Mouse (Mus musculus): ENCODE measurements around the gene Vps41. TPM values are rescaled to one million over a fixed set of nuclear protein-coding genes. Genes with fewer than 3 reads are reported as not detected.
A peak's percentile ranks its signal among the peaks of the same experiment; 100 is the strongest.

The Vps41 gene
- polyA plus RNA-seq, 1 experiment from 2014 or later, result 46.9 TPM

- no peaks in the 10 kb centered on the region for H3K9me3 ChIP-seq (replicated peaks; ENCODE audit: control insufficient read depth, low read length)
- no peaks in the 10 kb centered on the region for H3K27me3 ChIP-seq (ENCODE audit: control insufficient read depth, insufficient read depth, low read length)
- H3K27ac ChIP-seq (ENCODE audit: low read length), result no peak overlapping the region
- no peak overlapping the region for H3K4me2 ChIP-seq (ENCODE audit: low read depth, low read length)
- H3K4me3 ChIP-seq (ENCODE audit: low read length), result no peak overlapping the region
- H3K4me1 ChIP-seq (ENCODE audit: control insufficient read depth, insufficient read depth, low read length), result no peaks in the 10 kb centered on the region
- peaks cover 3% of the 10 kb centered on the region; the same call in 1 of the 2 replicates for H3K36me3 ChIP-seq (ENCODE audit: control insufficient read depth, insufficient read depth)
- no peak overlapping the region for H3K9ac ChIP-seq (ENCODE audit: low read length)
- 91% methylated on average over 5 of the region's 5 CpGs for WGBS
- ATAC-seq (replicated peaks; ENCODE audit: extremely low read depth, insufficient read depth, low FRiP score), result no peak
These were observed 151.7 kb downstream of the Vps41 start for GRCm38 (mm10) chr13:18868825-18869224.

DNA sequence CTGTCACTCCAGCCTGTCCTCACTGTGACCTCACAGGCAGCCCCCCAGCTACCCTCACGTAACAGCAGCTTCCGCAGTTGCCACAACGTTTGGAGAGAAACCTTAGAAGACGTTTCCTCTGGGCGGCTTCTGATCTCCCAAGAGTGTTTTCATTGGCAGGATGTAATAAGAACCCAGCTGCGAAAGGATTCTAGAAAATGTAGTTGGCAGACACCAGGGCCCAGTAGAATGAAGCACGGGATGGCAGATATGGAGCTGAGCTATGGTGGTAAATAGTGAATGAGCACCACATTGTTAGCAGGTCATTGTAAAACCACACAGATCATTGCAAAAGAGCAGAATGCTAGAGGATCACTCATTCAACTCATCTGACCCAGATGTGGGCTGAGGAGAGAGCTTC lies 158.2 kb downstream of the Vps41 start:
- ATAC-seq (replicated peaks; ENCODE audit: extremely low read depth, insufficient read depth, low FRiP score), result no peak

GRCm38 (mm10) chr13:18892910-18893309 lies 175.8 kb downstream of the Vps41 start:
- ATAC-seq (replicated peaks; ENCODE audit: extremely low read depth, insufficient read depth, low FRiP score), result 0 out of 2 replicates have a peak, but pooled peaks have one; percentile 58
- Histone ChIP-seq H3K27me3 (ENCODE audit: control insufficient read depth, insufficient read depth, low read length) (no peaks in the 10 kb centered on the region), H3K36me3 (ENCODE audit: control insufficient read depth, insufficient read depth) (no peaks in the 10 kb centered on the region), H3K27ac (ENCODE audit: low read length) (no peak overlapping the region), H3K9ac (ENCODE audit: low read length) (no peak overlapping the region), H3K4me1 (ENCODE audit: control insufficient read depth, insufficient read depth, low read length) (no peaks in the 10 kb centered on the region; the same call in 1 of the 2 replicates), H3K4me2 (ENCODE audit: low read depth, low read length) (no peak overlapping the region), H3K4me3 (ENCODE audit: low read length) (no peak overlapping the region), H3K9me3 (replicated peaks; ENCODE audit: control insufficient read depth, low read length) (no peaks in the 10 kb centered on the region)
- 35% methylated on average over 9 of the region's 9 CpGs for WGBS

More for the DNA sequence above, 158.2 kb downstream of the Vps41 start:
- Histone ChIP-seq H3K4me1 (ENCODE audit: control insufficient read depth, insufficient read depth, low read length) (no peaks in the 10 kb centered on the region), H3K27me3 (ENCODE audit: control insufficient read depth, insufficient read depth, low read length) (no peaks in the 10 kb centered on the region), H3K4me3 (ENCODE audit: low read length) (no peak overlapping the region), H3K9me3 (replicated peaks; ENCODE audit: control insufficient read depth, low read length) (no peaks in the 10 kb centered on the region), H3K36me3 (ENCODE audit: control insufficient read depth, insufficient read depth) (no peaks in the 10 kb centered on the region), H3K9ac (ENCODE audit: low read length) (no peak overlapping the region), H3K27ac (ENCODE audit: low read length) (no peak overlapping the region), H3K4me2 (ENCODE audit: low read depth, low read length) (no peak overlapping the region)
- WGBS, result 41% methylated on average over 7 of the region's 7 CpGs

DNA sequence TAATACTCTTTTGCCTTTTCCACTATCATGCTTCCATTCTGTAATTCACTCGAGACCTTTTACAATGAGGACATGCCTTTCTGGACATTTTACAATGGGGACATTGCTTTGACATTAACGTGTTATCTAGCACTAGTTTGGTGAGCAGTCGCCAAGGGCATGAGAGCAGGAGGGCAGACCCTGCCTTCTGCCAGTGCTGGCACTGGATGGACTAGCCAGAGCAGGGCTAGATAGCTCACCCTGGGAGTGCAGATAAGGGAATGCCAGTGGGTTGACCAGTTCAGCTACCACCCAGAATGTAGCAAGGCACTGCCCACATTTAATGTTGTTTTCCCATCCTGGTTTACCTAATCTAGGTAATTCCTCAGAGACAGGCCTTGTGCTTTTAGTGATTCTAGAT lies 179.7 kb downstream of the Vps41 start:
- H3K4me2 ChIP-seq (ENCODE audit: low read depth, low read length), result no peak overlapping the region
- 50% methylated on average over 3 of the region's 3 CpGs for WGBS
- ATAC-seq (replicated peaks; ENCODE audit: extremely low read depth, insufficient read depth, low FRiP score), result no peak
- H3K36me3 ChIP-seq (ENCODE audit: control insufficient read depth, insufficient read depth), result no peaks in the 10 kb centered on the region
- no peaks in the 10 kb centered on the region for H3K27me3 ChIP-seq (ENCODE audit: control insufficient read depth, insufficient read depth, low read length)
- no peaks in the 10 kb centered on the region for H3K9me3 ChIP-seq (replicated peaks; ENCODE audit: control insufficient read depth, low read length)
- no peak overlapping the region for H3K9ac ChIP-seq (ENCODE audit: low read length)
- no peak overlapping the region for H3K4me3 ChIP-seq (ENCODE audit: low read length)
- no peaks in the 10 kb centered on the region; the same call in 1 of the 2 replicates for H3K4me1 ChIP-seq (ENCODE audit: control insufficient read depth, insufficient read depth, low read length)
- H3K27ac ChIP-seq (ENCODE audit: low read length), result no peak overlapping the region

GRCm38 (mm10) chr13:18903623-18904022 lies 186.5 kb downstream of the Vps41 start:
- H3K27me3 ChIP-seq (ENCODE audit: control insufficient read depth, insufficient read depth, low read length), result no peaks in the 10 kb centered on the region
- H3K36me3 ChIP-seq (ENCODE audit: control insufficient read depth, insufficient read depth), result no peaks in the 10 kb centered on the region
- no peaks in the 10 kb centered on the region for H3K4me1 ChIP-seq (ENCODE audit: control insufficient read depth, insufficient read depth, low read length)
- H3K9ac ChIP-seq (ENCODE audit: low read length), result no peak overlapping the region
- H3K4me3 ChIP-seq (ENCODE audit: low read length), result no peak overlapping the region
- H3K4me2 ChIP-seq (ENCODE audit: low read depth, low read length), result no peak overlapping the region
- 80% methylated on average over 6 of the region's 6 CpGs for WGBS
- no peak for ATAC-seq (replicated peaks; ENCODE audit: extremely low read depth, insufficient read depth, low FRiP score)
- no peaks in the 10 kb centered on the region for H3K9me3 ChIP-seq (replicated peaks; ENCODE audit: control insufficient read depth, low read length)
- H3K27ac ChIP-seq (ENCODE audit: low read length), result no peak overlapping the region

DNA sequence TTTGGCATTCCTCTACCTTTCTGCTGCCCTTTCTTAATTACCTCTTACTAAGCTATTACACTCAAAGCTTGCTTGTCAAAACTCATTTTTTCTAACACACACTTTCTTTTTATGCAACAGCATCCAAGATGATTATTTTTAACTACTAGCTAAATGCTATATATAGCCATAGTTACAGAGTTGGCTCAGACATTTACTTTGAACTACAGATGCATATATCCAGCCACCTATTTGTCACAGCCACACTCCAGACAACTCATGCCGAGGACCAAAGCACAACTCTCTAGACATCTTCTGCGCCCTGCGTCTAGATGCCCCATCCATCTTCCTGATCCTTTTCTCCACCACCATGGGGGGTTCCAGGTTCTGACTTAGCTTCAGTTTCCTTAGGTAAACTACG lies 197.7 kb downstream of the Vps41 start:
- no peaks in the 10 kb centered on the region for H3K27me3 ChIP-seq (ENCODE audit: control insufficient read depth, insufficient read depth, low read length)
- H3K36me3 ChIP-seq (ENCODE audit: control insufficient read depth, insufficient read depth), result no peaks in the 10 kb centered on the region
- H3K9ac ChIP-seq (ENCODE audit: low read length), result no peak overlapping the region
- no peak for ATAC-seq (replicated peaks; ENCODE audit: extremely low read depth, insufficient read depth, low FRiP score)
- no peaks in the 10 kb centered on the region for H3K9me3 ChIP-seq (replicated peaks; ENCODE audit: control insufficient read depth, low read length)
- no peak overlapping the region for H3K4me3 ChIP-seq (ENCODE audit: low read length)
- H3K4me2 ChIP-seq (ENCODE audit: low read depth, low read length), result no peak overlapping the region
- H3K4me1 ChIP-seq (ENCODE audit: control insufficient read depth, insufficient read depth, low read length), result peaks cover 3% of the 10 kb centered on the region; the same call in 1 of the 2 replicates
- 68% methylated on average over 4 of the region's 4 CpGs for WGBS
- no peak overlapping the region for H3K27ac ChIP-seq (ENCODE audit: low read length)

Other genes starting within 250 kb of the Vps41 start
- 0.50 TPM in 2 replicates for gene Amph, start 230.9 kb downstream of the Vps41 start, polyA plus RNA-seq (2015; fragmentation: Nextera tagmentation; extraction: Ambion mirVana)

Data from heart, embryonic 16.5 days (tissue).